Mouse (Mus musculus): ENCODE measurements at regions not wholly inside any gene's neighbourhood (a gene's known extent, or its start where the extent isn't known, plus 50 kb on each side); places are given as distances from the start of the nearest gene placed in this dataset.
A peak's percentile ranks its signal among the peaks of the same experiment; 100 is the strongest.

GRCm38 (mm10) chr9:56559618-56560144, 141.3 kb downstream of the Hmg20a start:
- no peak overlapping the region for H3K4me3 ChIP-seq (ENCODE audit: low read length)
- ATAC-seq (ENCODE audit: low FRiP score, low TSS enrichment): peak; percentile 63; the same call in 1 of the 2 replicates
- H3K4me1 ChIP-seq (ENCODE audit: control insufficient read depth, insufficient read depth, low read length): peaks cover 9% of the 10 kb centered on the region; the same call in 1 of the 2 replicates
- H3K27me3 ChIP-seq (ENCODE audit: control insufficient read depth, insufficient read depth, low read length): peaks cover 13% of the 10 kb centered on the region; the same call in 1 of the 2 replicates
- no peaks in the 10 kb centered on the region for H3K9me3 ChIP-seq (ENCODE audit: control insufficient read depth, low read length)
- no peak overlapping the region for H3K27ac ChIP-seq (ENCODE audit: low read depth, low read length)
- H3K4me2 ChIP-seq (replicated peaks; ENCODE audit: low read depth, low read length): no peak overlapping the region
- H3K9ac ChIP-seq (ENCODE audit: low read depth, low read length): no peak overlapping the region
- WGBS: 7% methylated on average over 2 of the region's 2 CpGs
- H3K36me3 ChIP-seq (ENCODE audit: control insufficient read depth, insufficient read depth, low read length): no peaks in the 10 kb centered on the region

GRCm38 (mm10) chr9:56562440-56562839, 144.0 kb downstream of the Hmg20a start:
- ATAC-seq (ENCODE audit: low FRiP score, low TSS enrichment): no peak
- Histone ChIP-seq H3K9ac (ENCODE audit: low read depth, low read length) (no peak overlapping the region), H3K4me3 (ENCODE audit: low read length) (no peak overlapping the region), H3K4me1 (ENCODE audit: control insufficient read depth, insufficient read depth, low read length) (peaks cover 10% of the 10 kb centered on the region; the same call in 1 of the 2 replicates), H3K36me3 (ENCODE audit: control insufficient read depth, insufficient read depth, low read length) (no peaks in the 10 kb centered on the region), H3K9me3 (ENCODE audit: control insufficient read depth, low read length) (no peaks in the 10 kb centered on the region), H3K4me2 (replicated peaks; ENCODE audit: low read depth, low read length) (no peak overlapping the region), H3K27me3 (ENCODE audit: control insufficient read depth, insufficient read depth, low read length) (peaks cover 5% of the 10 kb centered on the region; the same call in 1 of the 2 replicates), H3K27ac (ENCODE audit: low read depth, low read length) (no peak overlapping the region)
- 60% methylated on average over 7 of the region's 7 CpGs for WGBS

- Histone ChIP-seq H3K36me3 (ENCODE audit: control insufficient read depth, insufficient read depth, low read length) (no peaks in the 10 kb centered on the region), H3K4me1 (ENCODE audit: control insufficient read depth, insufficient read depth, low read length) (peaks cover 8% of the 10 kb centered on the region; the same call in 1 of the 2 replicates), H3K4me3 (ENCODE audit: low read length) (no peak overlapping the region), H3K27me3 (ENCODE audit: control insufficient read depth, insufficient read depth, low read length) (peaks cover 5% of the 10 kb centered on the region; the same call in 1 of the 2 replicates), H3K27ac (ENCODE audit: low read depth, low read length) (no peak overlapping the region), H3K9me3 (ENCODE audit: control insufficient read depth, low read length) (no peaks in the 10 kb centered on the region), H3K4me2 (replicated peaks; ENCODE audit: low read depth, low read length) (no peak overlapping the region), H3K9ac (ENCODE audit: low read depth, low read length) (no peak overlapping the region)
- WGBS: 13% methylated on average over 11 of the region's 11 CpGs
- ATAC-seq (ENCODE audit: low FRiP score, low TSS enrichment): no peak
Measured at GRCm38 (mm10) chr9:56564048-56564737, 145.8 kb downstream of the Hmg20a start.
